Mouse (Mus musculus): ENCODE results near the gene B4galnt1. TPM values are rescaled to one million over a fixed set of nuclear protein-coding genes. Genes with fewer than 3 reads are reported as not detected.

The B4galnt1 gene
- polyA plus RNA-seq, 1 experiment from 2014 or later: 66.8 TPM

GRCm38 (mm10) chr10:127198492-127198891, 33.5 kb downstream of the B4galnt1 start:
- DNase-seq (no peak), ATAC-seq (ENCODE audit: low FRiP score, low TSS enrichment) (no peak)
- peaks cover 20% of the 10 kb centered on the region for H3K4me1 ChIP-seq (ENCODE audit: control insufficient read depth, insufficient read depth, low read length)
- WGBS: 81% methylated on average over 2 of the region's 2 CpGs
- H3K9ac ChIP-seq (replicated peaks; ENCODE audit: low read length): no peak overlapping the region
- peaks cover 45% of the 10 kb centered on the region for H3K36me3 ChIP-seq (ENCODE audit: control insufficient read depth, insufficient read depth, low read length)
- no peaks in the 10 kb centered on the region for H3K27me3 ChIP-seq (ENCODE audit: control insufficient read depth, insufficient read depth, low read length)
- H3K9me3 ChIP-seq (ENCODE audit: control insufficient read depth, low read length): no peaks in the 10 kb centered on the region
- H3K27ac ChIP-seq (replicated peaks; ENCODE audit: low read depth, low read length): no peak overlapping the region
- no peak overlapping the region for H3K4me2 ChIP-seq (ENCODE audit: low read length)
- H3K4me3 ChIP-seq (replicated peaks; ENCODE audit: low read depth, low read length): no peak overlapping the region

GRCm38 (mm10) chr10:127199068-127199467, 34.0 kb downstream of the B4galnt1 start:
- DNase-seq (no peak), ATAC-seq (ENCODE audit: low FRiP score, low TSS enrichment) (no peak)
- peaks cover 50% of the 10 kb centered on the region for H3K36me3 ChIP-seq (ENCODE audit: control insufficient read depth, insufficient read depth, low read length)
- no peaks in the 10 kb centered on the region for H3K9me3 ChIP-seq (ENCODE audit: control insufficient read depth, low read length)
- H3K4me3 ChIP-seq (replicated peaks; ENCODE audit: low read depth, low read length): no peak overlapping the region
- 75% methylated on average over 5 of the region's 5 CpGs for WGBS
- no peak overlapping the region for H3K9ac ChIP-seq (replicated peaks; ENCODE audit: low read length)
- H3K4me2 ChIP-seq (ENCODE audit: low read length): no peak overlapping the region
- H3K27ac ChIP-seq (replicated peaks; ENCODE audit: low read depth, low read length): no peak overlapping the region
- peaks cover 20% of the 10 kb centered on the region for H3K4me1 ChIP-seq (ENCODE audit: control insufficient read depth, insufficient read depth, low read length)
- H3K27me3 ChIP-seq (ENCODE audit: control insufficient read depth, insufficient read depth, low read length): no peaks in the 10 kb centered on the region

GRCm38 (mm10) chr10:127199474-127199873, 34.4 kb downstream of the B4galnt1 start:
- H3K4me1 ChIP-seq (ENCODE audit: control insufficient read depth, insufficient read depth, low read length): peaks cover 17% of the 10 kb centered on the region
- DNase-seq (no peak), ATAC-seq (ENCODE audit: low FRiP score, low TSS enrichment) (no peak)
- H3K36me3 ChIP-seq (ENCODE audit: control insufficient read depth, insufficient read depth, low read length): peaks cover 52% of the 10 kb centered on the region
- H3K4me3 ChIP-seq (replicated peaks; ENCODE audit: low read depth, low read length): no peak overlapping the region
- H3K27ac ChIP-seq (replicated peaks; ENCODE audit: low read depth, low read length): no peak overlapping the region
- H3K9me3 ChIP-seq (ENCODE audit: control insufficient read depth, low read length): no peaks in the 10 kb centered on the region
- 86% methylated on average over 11 of the region's 11 CpGs for WGBS
- no peaks in the 10 kb centered on the region for H3K27me3 ChIP-seq (ENCODE audit: control insufficient read depth, insufficient read depth, low read length)
- H3K9ac ChIP-seq (replicated peaks; ENCODE audit: low read length): no peak overlapping the region
- no peak overlapping the region for H3K4me2 ChIP-seq (ENCODE audit: low read length)

GRCm38 (mm10) chr10:127200279-127200678, 35.3 kb downstream of the B4galnt1 start:
- WGBS: 87% methylated on average over 8 of the region's 8 CpGs
- ATAC-seq (ENCODE audit: low FRiP score, low TSS enrichment): no peak
- no peak overlapping the region for H3K9ac ChIP-seq (replicated peaks; ENCODE audit: low read length)

GRCm38 (mm10) chr10:127203106-127203505, 38.1 kb downstream of the B4galnt1 start:
- WGBS: 98% methylated on average over 3 of the region's 3 CpGs
- no peak for DNase-seq
- H3K4me3 ChIP-seq (replicated peaks; ENCODE audit: low read depth, low read length): no peak overlapping the region
- H3K36me3 ChIP-seq (ENCODE audit: control insufficient read depth, insufficient read depth, low read length): peaks cover 81% of the 10 kb centered on the region
- H3K9ac ChIP-seq (replicated peaks; ENCODE audit: low read length): no peak overlapping the region
- ATAC-seq (ENCODE audit: low FRiP score, low TSS enrichment): no peak
- no peaks in the 10 kb centered on the region for H3K9me3 ChIP-seq (ENCODE audit: control insufficient read depth, low read length)
- H3K27ac ChIP-seq (replicated peaks; ENCODE audit: low read depth, low read length): no peak overlapping the region
- H3K27me3 ChIP-seq (ENCODE audit: control insufficient read depth, insufficient read depth, low read length): no peaks in the 10 kb centered on the region
- H3K4me2 ChIP-seq (ENCODE audit: low read length): no peak overlapping the region
- no peaks in the 10 kb centered on the region for H3K4me1 ChIP-seq (ENCODE audit: control insufficient read depth, insufficient read depth, low read length)

More at GRCm38 (mm10) chr10:127200279-127200678, 35.3 kb downstream of the B4galnt1 start:
- Histone ChIP-seq H3K4me2 (ENCODE audit: low read length) (no peak overlapping the region), H3K9me3 (ENCODE audit: control insufficient read depth, low read length) (no peaks in the 10 kb centered on the region), H3K27me3 (ENCODE audit: control insufficient read depth, insufficient read depth, low read length) (no peaks in the 10 kb centered on the region), H3K36me3 (ENCODE audit: control insufficient read depth, insufficient read depth, low read length) (peaks cover 61% of the 10 kb centered on the region), H3K4me3 (replicated peaks; ENCODE audit: low read depth, low read length) (no peak overlapping the region), H3K4me1 (ENCODE audit: control insufficient read depth, insufficient read depth, low read length) (peaks cover 10% of the 10 kb centered on the region), H3K27ac (replicated peaks; ENCODE audit: low read depth, low read length) (no peak overlapping the region)
- no peak for DNase-seq

GRCm38 (mm10) chr10:127204589-127204988, 39.6 kb downstream of the B4galnt1 start:
- peaks cover 70% of the 10 kb centered on the region for H3K36me3 ChIP-seq (ENCODE audit: control insufficient read depth, insufficient read depth, low read length)
- 95% methylated on average over 5 of the region's 5 CpGs for WGBS

GRCm38 (mm10) chr10:127205373-127205772, 40.3 kb downstream of the B4galnt1 start:
- Histone ChIP-seq H3K27ac (replicated peaks; ENCODE audit: low read depth, low read length) (no peak overlapping the region), H3K4me1 (ENCODE audit: control insufficient read depth, insufficient read depth, low read length) (peaks cover 4% of the 10 kb centered on the region), H3K9ac (replicated peaks; ENCODE audit: low read length) (no peak overlapping the region), H3K9me3 (ENCODE audit: control insufficient read depth, low read length) (no peaks in the 10 kb centered on the region), H3K4me2 (ENCODE audit: low read length) (no peak overlapping the region), H3K36me3 (ENCODE audit: control insufficient read depth, insufficient read depth, low read length) (peaks cover 62% of the 10 kb centered on the region), H3K27me3 (ENCODE audit: control insufficient read depth, insufficient read depth, low read length) (no peaks in the 10 kb centered on the region), H3K4me3 (replicated peaks; ENCODE audit: low read depth, low read length) (no peak overlapping the region)
- DNase-seq (no peak), ATAC-seq (ENCODE audit: low FRiP score, low TSS enrichment) (no peak)
- 93% methylated on average over 10 of the region's 10 CpGs for WGBS

More at GRCm38 (mm10) chr10:127204589-127204988, 39.6 kb downstream of the B4galnt1 start:
- Histone ChIP-seq H3K9ac (replicated peaks; ENCODE audit: low read length) (no peak overlapping the region), H3K27ac (replicated peaks; ENCODE audit: low read depth, low read length) (no peak overlapping the region), H3K9me3 (ENCODE audit: control insufficient read depth, low read length) (no peaks in the 10 kb centered on the region), H3K4me3 (replicated peaks; ENCODE audit: low read depth, low read length) (no peak overlapping the region), H3K27me3 (ENCODE audit: control insufficient read depth, insufficient read depth, low read length) (no peaks in the 10 kb centered on the region), H3K4me2 (ENCODE audit: low read length) (no peak overlapping the region), H3K4me1 (ENCODE audit: control insufficient read depth, insufficient read depth, low read length) (no peaks in the 10 kb centered on the region)
- DNase-seq (no peak), ATAC-seq (ENCODE audit: low FRiP score, low TSS enrichment) (no peak)

GRCm38 (mm10) chr10:127208921-127209320, 43.9 kb downstream of the B4galnt1 start:
- no peak overlapping the region for H3K27ac ChIP-seq (replicated peaks; ENCODE audit: low read depth, low read length)
- H3K4me1 ChIP-seq (ENCODE audit: control insufficient read depth, insufficient read depth, low read length): peaks cover 10% of the 10 kb centered on the region
- ATAC-seq (ENCODE audit: low FRiP score, low TSS enrichment) (no peak), DNase-seq (no peak)
- no peaks in the 10 kb centered on the region for H3K27me3 ChIP-seq (ENCODE audit: control insufficient read depth, insufficient read depth, low read length)
- WGBS: 90% methylated on average over 4 of the region's 4 CpGs
- no peaks in the 10 kb centered on the region for H3K9me3 ChIP-seq (ENCODE audit: control insufficient read depth, low read length)
- peaks cover 40% of the 10 kb centered on the region for H3K36me3 ChIP-seq (ENCODE audit: control insufficient read depth, insufficient read depth, low read length)
- no peak overlapping the region for H3K9ac ChIP-seq (replicated peaks; ENCODE audit: low read length)
- H3K4me2 ChIP-seq (ENCODE audit: low read length): no peak overlapping the region
- H3K4me3 ChIP-seq (replicated peaks; ENCODE audit: low read depth, low read length): no peak overlapping the region

GRCm38 (mm10) chr10:127209928-127210570, 45.0 kb downstream of the B4galnt1 start:
- Histone ChIP-seq H3K4me3 (replicated peaks; ENCODE audit: low read depth, low read length) (peak overlapping the region; percentile 78; the same call in 1 of the 2 replicates), H3K4me2 (ENCODE audit: low read length) (peak overlapping the region; percentile 90), H3K9me3 (ENCODE audit: control insufficient read depth, low read length) (no peaks in the 10 kb centered on the region), H3K27ac (replicated peaks; ENCODE audit: low read depth, low read length) (no peak overlapping the region), H3K27me3 (ENCODE audit: control insufficient read depth, insufficient read depth, low read length) (no peaks in the 10 kb centered on the region), H3K36me3 (ENCODE audit: control insufficient read depth, insufficient read depth, low read length) (peaks cover 31% of the 10 kb centered on the region), H3K4me1 (ENCODE audit: control insufficient read depth, insufficient read depth, low read length) (peaks cover 10% of the 10 kb centered on the region), H3K9ac (replicated peaks; ENCODE audit: low read length) (peak overlapping the region; percentile 76; the same call in 1 of the 2 replicates)
- WGBS: 87% methylated on average over 13 of the region's 13 CpGs
- ATAC-seq (ENCODE audit: low FRiP score, low TSS enrichment) (no peak), DNase-seq (no peak)

All from midbrain, embryonic 14.5 days (tissue).